Mouse (Mus musculus) cerebellum, adult 9-11 months (tissue): ENCODE data around the gene Sgk1.

ENCODE experiments used
- DNase-seq: peaks from one replicate; pipeline ENCODE4 v3.0.0; 2022

Gene Sgk1

DNA sequence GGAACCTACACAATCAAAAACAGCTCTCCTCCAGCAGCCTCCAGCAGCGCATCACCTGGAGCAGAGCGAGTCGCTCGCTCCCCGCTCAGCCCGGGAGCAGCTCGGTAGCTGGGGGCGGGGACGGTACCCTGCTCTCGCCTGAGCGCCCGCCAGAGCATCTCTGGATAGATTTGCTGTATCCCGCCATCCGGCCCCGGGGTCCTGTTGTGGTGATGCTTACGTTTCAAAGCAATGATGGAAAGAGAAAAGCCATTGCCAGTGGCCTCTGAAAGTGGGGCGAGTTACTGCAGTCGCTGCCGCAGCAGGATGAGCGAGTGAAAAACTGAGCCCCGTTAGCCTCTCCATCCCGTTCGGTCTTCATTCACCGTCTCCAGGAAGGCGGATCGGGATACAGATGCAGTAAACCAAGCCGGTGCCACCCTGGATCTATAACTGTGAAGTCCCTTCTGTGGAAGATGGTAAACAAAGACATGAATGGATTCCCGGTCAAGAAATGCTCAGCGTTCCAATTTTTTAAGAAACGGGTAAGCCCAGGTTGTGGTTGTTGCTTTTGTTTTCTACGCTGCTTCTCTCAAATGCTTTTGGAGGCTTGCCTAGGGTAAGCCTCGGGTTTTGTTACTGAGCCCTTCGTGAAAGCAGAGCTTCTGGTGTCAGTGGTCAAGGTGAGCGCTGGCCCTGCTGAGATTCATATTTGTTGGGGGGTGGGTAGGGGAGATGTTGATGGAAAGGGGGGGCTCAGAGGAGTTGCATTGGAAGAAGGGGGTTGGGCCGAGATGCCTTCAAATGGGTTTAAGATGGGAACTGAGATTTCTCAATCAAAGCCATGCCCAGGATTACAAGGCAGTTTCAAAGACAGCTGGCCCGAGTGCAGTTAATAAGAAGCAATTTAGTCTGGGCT, at the start of gene Sgk1:
Sgk1 (plus strand) TSS at position 1 of the 898 bp plus-strand sequence.
- DNase-seq: peak; percentile 84

DNA sequence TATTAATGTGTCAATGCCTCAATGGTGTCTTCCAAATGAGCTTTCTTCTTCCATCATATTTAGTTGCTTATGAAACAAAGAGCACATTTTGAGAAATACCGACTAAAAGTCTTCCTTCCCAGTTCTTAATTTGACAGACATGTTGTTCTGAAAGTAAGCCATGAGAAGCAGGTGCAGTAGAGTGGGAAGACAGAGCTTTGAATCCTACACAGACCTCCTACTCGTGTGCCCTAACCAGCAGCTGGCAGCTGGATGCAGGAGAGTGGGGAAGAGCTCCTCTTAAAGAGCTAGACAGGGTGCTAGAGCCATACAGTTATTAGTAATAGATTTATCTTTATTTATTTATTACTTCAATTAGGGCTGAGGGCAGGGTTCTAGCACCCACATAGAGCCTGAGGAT, 49.7 kb upstream of the Sgk1 start:
- DNase-seq: no peak

DNA sequence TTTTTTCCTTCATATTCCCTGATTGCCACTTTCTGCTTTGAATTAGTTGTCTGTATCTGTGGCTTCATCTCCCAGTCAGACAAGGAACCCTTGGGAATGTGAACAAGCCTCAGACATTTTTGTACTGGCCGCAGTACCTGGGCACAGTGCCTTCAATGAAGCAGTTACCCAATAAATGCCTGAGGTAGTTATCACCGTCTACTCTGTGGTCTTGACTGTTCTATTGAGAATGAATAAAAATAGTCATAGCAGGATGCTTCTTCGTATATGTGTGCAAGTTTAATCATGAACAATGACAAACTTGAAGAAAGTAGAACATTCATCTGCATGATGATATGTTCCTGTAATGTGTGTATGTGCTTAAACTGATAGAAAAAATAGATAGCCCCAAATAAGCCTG, 48.2 kb upstream of the Sgk1 start:
- no peak for DNase-seq

DNA sequence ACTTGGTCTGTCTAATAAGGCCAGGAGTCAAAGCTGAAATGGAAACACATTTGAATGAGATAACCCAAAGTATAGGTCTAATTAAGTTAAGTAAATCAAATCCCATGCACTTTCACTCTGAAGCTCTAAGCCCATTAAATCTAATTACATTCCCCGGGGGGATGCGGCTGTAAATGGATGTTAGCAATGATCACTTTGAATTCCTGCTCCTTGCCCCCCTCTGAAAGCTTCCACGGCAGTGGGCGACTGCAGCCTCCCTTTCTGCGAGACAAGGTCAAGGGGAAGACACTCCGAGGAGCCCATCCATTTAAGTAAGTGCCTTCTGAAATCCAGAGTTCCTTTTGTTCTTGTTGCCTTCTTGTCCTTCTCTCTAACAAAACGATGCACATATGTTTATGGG, 46.9 kb upstream of the Sgk1 start:
- DNase-seq: no peak

- no peak for DNase-seq
Observed at GRCm38 (mm10) chr10:21839248-21840155, 42.5 kb upstream of the Sgk1 start.

DNA sequence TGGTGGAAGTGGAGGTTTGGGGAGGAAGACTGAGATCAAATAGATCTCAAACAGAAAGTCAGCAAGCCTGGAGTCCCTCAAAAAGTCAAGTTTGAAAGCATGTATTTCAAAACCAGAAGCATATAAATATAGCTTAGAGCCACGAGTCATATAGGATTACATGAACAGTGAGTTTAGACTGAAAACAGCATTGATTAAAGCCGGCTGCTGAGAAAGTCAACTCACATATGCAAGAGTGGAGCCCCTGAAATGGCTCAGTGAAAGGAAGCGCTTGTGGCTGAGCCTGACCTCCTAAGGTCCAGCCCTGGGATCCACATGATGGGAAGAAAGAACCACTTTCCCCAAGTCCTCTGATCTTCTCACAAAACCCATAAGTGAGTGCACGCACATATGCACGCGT, 38.7 kb upstream of the Sgk1 start:
- no peak for DNase-seq

- DNase-seq: no peak
Observed at GRCm38 (mm10) chr10:21843861-21844260, 38.1 kb upstream of the Sgk1 start.

- DNase-seq: no peak
Observed at GRCm38 (mm10) chr10:21844391-21844790, 37.6 kb upstream of the Sgk1 start.

- no peak for DNase-seq
Observed at GRCm38 (mm10) chr10:21845601-21846282, 36.2 kb upstream of the Sgk1 start.

DNA sequence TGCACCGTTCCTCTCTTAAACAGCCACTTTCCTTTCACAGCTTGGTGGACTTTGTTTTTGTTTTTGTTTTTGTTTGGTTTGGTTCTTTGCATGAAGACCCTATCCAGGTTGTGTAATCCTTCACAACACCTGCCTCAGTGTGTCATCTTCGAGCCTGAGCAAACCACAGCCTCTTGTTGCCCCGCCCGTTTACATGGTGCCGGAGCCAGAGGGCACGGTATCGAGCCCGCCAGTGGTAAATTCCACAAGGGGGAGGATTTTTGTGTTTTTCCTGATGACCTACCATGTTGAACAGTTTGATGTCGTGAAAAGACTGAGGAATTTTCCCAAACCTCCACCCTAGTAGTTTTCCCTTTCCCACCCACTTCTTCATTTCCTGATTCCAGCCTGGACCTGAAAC, 35.6 kb upstream of the Sgk1 start:
- DNase-seq: no peak

DNA sequence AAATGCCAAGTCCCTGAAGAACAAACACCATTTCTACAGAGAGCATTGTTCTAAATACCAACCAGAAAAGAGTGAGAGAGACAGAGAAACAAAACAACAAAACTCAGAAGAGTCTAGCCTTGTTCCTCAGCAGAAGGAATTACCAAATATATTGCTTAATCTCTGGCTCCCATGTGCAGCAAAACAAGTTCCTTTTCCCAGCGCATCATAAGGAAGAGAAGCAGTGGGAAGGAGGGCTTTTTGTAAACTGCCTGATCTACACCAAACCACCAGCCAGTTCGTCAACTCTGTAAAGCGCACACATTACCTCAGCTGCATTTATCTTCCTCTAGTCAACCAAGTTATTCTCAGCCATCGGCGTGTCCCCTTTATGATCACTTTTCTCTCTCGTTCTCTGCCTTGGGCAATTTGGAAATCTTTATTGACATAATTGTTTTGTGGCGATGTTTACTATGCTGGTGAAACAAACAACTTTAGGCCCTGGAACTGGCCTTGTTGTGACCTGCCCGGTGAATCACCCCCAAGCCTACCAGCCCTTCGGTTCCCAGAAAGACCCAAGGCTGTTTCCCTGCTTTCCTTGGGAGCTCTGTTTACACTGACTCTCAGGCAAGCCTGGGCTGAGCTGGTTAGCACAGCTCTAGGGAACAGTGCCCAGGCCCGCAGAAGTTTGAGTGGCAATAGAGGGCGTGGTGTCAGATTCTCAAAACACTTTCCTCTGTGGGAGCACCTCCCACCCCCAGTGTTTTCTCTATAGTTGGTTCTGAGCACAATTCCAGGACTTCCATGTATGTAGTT, 34.8 kb upstream of the Sgk1 start:
- DNase-seq: no peak

- no peak for DNase-seq
Observed at GRCm38 (mm10) chr10:21847931-21848670, 33.9 kb upstream of the Sgk1 start.

GRCm38 (mm10) chr10:21849251-21849650, 32.7 kb upstream of the Sgk1 start:
- no peak for DNase-seq

DNA sequence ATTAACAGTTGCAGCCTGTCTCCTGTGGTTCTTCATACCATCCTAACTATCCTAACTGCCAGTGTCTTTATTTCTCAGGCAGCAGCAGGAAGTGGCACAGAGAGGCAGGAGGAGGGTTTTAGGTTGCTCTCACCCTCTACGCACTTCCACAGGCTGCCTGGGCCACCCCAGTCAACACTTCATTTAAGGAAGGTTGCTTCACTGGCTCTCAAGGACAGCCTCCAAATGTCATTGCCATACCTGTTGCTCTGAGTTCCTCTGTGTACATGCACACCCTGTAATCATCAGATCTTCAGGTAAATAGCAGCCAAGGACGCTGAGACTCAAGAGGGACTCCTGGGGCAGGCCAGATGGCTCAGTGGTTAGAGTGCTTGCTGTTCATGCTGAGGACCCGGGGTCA, 31.7 kb upstream of the Sgk1 start:
- DNase-seq: no peak

- DNase-seq: no peak
Observed at GRCm38 (mm10) chr10:21853122-21853521, 28.9 kb upstream of the Sgk1 start.

DNA sequence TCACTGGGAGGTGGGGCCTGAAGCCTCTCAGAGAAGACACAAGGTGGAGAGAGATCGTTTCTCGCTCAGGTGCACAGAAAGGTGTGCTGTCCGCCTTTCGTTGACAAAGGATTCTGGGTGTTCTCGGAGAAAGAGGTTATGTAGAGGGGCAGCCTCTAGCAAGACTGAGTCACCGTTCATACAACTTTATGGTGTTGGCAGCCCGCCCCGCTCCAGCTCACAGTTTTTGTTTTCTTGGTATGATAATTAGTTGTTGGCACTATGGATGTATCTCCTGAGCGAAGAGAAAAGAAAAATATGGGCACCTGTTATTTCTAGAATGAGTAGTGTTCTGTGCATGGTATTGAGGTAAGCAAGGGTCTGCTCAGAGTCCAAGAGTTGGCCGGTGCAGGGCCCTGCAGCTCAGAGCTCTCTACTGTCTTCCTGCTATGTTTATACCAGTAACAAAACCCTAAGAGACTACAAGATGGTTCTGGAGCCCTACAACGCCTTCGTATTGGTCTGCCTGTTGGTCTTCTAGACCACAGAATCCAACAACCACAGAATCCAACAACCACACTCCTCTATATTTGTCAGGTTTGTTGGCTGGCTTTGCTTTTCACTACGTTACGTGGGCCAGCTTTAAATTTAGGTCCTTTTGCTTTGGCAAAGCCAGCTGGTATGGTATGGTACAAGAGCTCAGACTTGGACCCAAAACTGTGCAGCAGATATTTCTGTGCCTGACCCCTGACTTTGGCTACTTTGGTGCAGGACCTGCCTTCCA, 28.2 kb upstream of the Sgk1 start:
- DNase-seq: no peak

- DNase-seq: no peak
Observed at GRCm38 (mm10) chr10:21855338-21855737, 26.6 kb upstream of the Sgk1 start.

GRCm38 (mm10) chr10:21857676-21858075, 24.3 kb upstream of the Sgk1 start:
- no peak for DNase-seq

DNA sequence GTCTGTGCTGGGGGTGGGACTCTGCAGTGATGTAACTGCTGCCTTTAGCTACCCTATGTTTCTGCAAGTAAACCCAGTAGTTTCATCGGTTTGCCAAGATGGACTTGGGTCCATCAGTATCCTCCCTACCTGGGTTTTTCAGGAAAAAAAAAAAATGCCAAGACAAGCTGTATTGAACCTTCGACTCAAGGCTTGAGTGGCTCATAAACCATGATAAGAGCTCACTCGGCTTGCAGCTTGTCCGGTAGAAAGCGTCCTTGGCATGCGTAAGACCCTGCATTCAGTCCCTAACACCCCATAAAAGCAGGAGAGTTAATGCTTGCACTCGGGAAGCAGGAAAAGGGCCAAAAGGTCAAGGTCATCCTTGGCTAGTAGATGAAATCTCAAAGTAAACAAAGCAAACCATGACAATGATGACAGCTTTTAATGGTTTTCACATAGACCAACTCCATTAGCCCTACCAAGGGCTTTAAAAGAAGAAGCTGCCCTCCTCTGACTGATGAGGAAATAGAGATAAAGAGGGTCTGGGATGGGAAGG, 23.5 kb upstream of the Sgk1 start:
- no peak for DNase-seq

DNA sequence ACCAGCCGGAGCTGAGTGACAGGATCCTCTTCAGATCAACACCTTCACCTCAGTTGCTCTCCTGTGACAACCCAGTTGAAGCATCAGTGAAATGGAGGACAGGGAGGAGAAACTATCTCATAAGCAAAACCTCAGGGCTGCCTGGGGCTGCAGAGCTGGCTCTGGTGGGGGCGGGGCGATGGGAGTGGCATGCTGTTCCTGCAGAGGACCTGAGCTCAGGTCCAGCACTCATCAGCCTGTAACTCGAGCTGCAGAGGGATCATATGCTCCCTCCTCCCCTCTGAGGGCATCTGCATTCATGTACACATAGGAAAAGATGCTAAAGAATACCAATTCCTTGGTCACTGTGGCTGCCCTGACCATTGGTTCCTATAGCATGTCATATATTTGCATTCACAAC, 15.5 kb upstream of the Sgk1 start:
- DNase-seq: peak; percentile 55

GRCm38 (mm10) chr10:21868221-21868620, 13.8 kb upstream of the Sgk1 start:
- no peak for DNase-seq
